Mouse (Mus musculus): ENCODE results near the gene Tcf7l2.

The Tcf7l2 gene

GRCm38 (mm10) chr19:55914614-55915211 is 173.1 kb downstream of the Tcf7l2 start:
- CTCF ChIA-PET: interaction anchor here in 2 of 4 experiments (0.6 kb wide), 2 partner anchors 326 to 347 kb away, joined by 3 to 4 read pairs; no protein-coding TSS in a partner anchor
- POLR2A ChIA-PET: interaction anchor here in 3 of 4 experiments (0.6 to 2.2 kb wide), 8 partner anchors 12 to 751 kb away, joined by 3 to 6 read pairs (median 3); no protein-coding TSS in a partner anchor

GRCm38 (mm10) chr19:55915506-55915905 is 173.9 kb downstream of the Tcf7l2 start:
- ChIA-PET POLR2A (interaction anchor here in 3 of 4 experiments (0.6 to 2.2 kb wide), 7 partner anchors 11 to 751 kb away, joined by 3 to 6 read pairs (median 4); partner anchors contain the start of gene Tcf7l2 (in 1 of the 3)), CTCF (interaction anchor here in 1 of 4 experiments (0.7 kb wide), 1 partner anchor 466 kb away, joined by 3 read pairs; no protein-coding TSS in a partner anchor)

GRCm38 (mm10) chr19:55916211-55916610 is 174.6 kb downstream of the Tcf7l2 start:
- ChIA-PET POLR2A (interaction anchor here in 2 of 4 experiments (1.6 to 2.2 kb wide), 2 partner anchors 16 to 20 kb away, joined by 4 to 6 read pairs; no protein-coding TSS in a partner anchor), CTCF (interaction anchor here in 1 of 4 experiments (0.5 kb wide), 1 partner anchor 10 kb away, joined by 6 read pairs; no protein-coding TSS in a partner anchor)

- CTCF ChIA-PET: interaction anchor here in 1 of 4 experiments (0.7 kb wide), 1 partner anchor 562 kb away, joined by 3 read pairs; no protein-coding TSS in a partner anchor
- POLR2A ChIA-PET: interaction anchor here in 1 of 4 experiments (0.7 kb wide), 2 partner anchors 16 to 1524 kb away, joined by 3 read pairs; no protein-coding TSS in a partner anchor
Observed at GRCm38 (mm10) chr19:55923789-55924426, 182.3 kb downstream of the Tcf7l2 start.

- ChIA-PET CTCF (interaction anchor here in 2 of 4 experiments (0.6 to 1.1 kb wide), 5 partner anchors 28 to 1779 kb away, joined by 3 to 10 read pairs (median 3); no protein-coding TSS in a partner anchor), POLR2A (interaction anchor here in 1 of 4 experiments (1.1 kb wide), 1 partner anchor 337 kb away, joined by 3 read pairs; no protein-coding TSS in a partner anchor)
Observed at GRCm38 (mm10) chr19:55924800-55925199, 183.2 kb downstream of the Tcf7l2 start.

GRCm38 (mm10) chr19:55925425-55925803 is 183.8 kb downstream of the Tcf7l2 start:
- CTCF ChIA-PET: interaction anchor here in 2 of 4 experiments (0.6 to 1.2 kb wide), 7 partner anchors 9 to 1780 kb away, joined by 3 to 10 read pairs (median 3); no protein-coding TSS in a partner anchor
- POLR2A ChIA-PET: interaction anchor here in 2 of 4 experiments (0.6 to 1.4 kb wide), 4 partner anchors 9 to 338 kb away, joined by 3 to 6 read pairs (median 4); no protein-coding TSS in a partner anchor

GRCm38 (mm10) chr19:55925804-55926521 is 184.3 kb downstream of the Tcf7l2 start:
- ChIA-PET CTCF (interaction anchor here in 3 of 4 experiments (0.5 to 1.2 kb wide), 6 partner anchors 10 to 788 kb away, joined by 3 to 6 read pairs (median 4); no protein-coding TSS in a partner anchor), POLR2A (interaction anchor here in 2 of 4 experiments (0.6 to 1.4 kb wide), 5 partner anchors 9 to 338 kb away, joined by 3 to 6 read pairs (median 4); no protein-coding TSS in a partner anchor)

- CTCF ChIA-PET: interaction anchor here in 1 of 4 experiments (0.7 kb wide), 1 partner anchor 553 kb away, joined by 7 read pairs; no protein-coding TSS in a partner anchor
Observed at GRCm38 (mm10) chr19:55926858-55927673, 185.4 kb downstream of the Tcf7l2 start.

GRCm38 (mm10) chr19:55927674-55928061 is 186.0 kb downstream of the Tcf7l2 start:
- CTCF ChIA-PET: no interaction called here
- POLR2A ChIA-PET: interaction anchor here in 1 of 4 experiments (0.7 to 1.0 kb wide), 2 partner anchors 10 to 209 kb away, joined by 4 to 7 read pairs; no protein-coding TSS in a partner anchor

More at GRCm38 (mm10) chr19:55926858-55927673, 185.4 kb downstream of the Tcf7l2 start:
- POLR2A ChIA-PET: interaction anchor here in 1 of 4 experiments (0.6 to 1.4 kb wide), 5 partner anchors 8 to 633 kb away, joined by 3 to 7 read pairs (median 4); no protein-coding TSS in a partner anchor

GRCm38 (mm10) chr19:55928674-55929073 is 187.1 kb downstream of the Tcf7l2 start:
- CTCF ChIA-PET: no interaction called here
- POLR2A ChIA-PET: interaction anchor here in 1 of 4 experiments (0.5 kb wide), 1 partner anchor 15 kb away, joined by 3 read pairs; no protein-coding TSS in a partner anchor

GRCm38 (mm10) chr19:55931642-55932041 is 190.0 kb downstream of the Tcf7l2 start:
- CTCF ChIA-PET: interaction anchor here in 1 of 4 experiments (1.1 to 1.3 kb wide), 2 partner anchors 23 to 599 kb away, joined by 4 to 7 read pairs; no protein-coding TSS in a partner anchor
- POLR2A ChIA-PET: interaction anchor here in 2 of 4 experiments (0.8 to 1.2 kb wide), 6 partner anchors 8 to 54 kb away, joined by 3 to 9 read pairs (median 4); no protein-coding TSS in a partner anchor

GRCm38 (mm10) chr19:55933947-55934729 is 192.5 kb downstream of the Tcf7l2 start:
- ChIA-PET POLR2A (interaction anchor here in 1 of 4 experiments (1.3 kb wide), 1 partner anchor 8 kb away, joined by 5 read pairs; no protein-coding TSS in a partner anchor), CTCF (interaction anchor here in 1 of 4 experiments (0.7 kb wide), 1 partner anchor 106 kb away, joined by 3 read pairs; no protein-coding TSS in a partner anchor)

GRCm38 (mm10) chr19:55934730-55935003 is 193.0 kb downstream of the Tcf7l2 start:
- ChIA-PET CTCF (no interaction called here), POLR2A (interaction anchor here in 1 of 4 experiments (0.6 to 1.3 kb wide), 2 partner anchors 8 to 40 kb away, joined by 3 to 5 read pairs; no protein-coding TSS in a partner anchor)

- ChIA-PET POLR2A (no interaction called here), CTCF (no interaction called here)
Observed at GRCm38 (mm10) chr19:55937026-55937425, 195.4 kb downstream of the Tcf7l2 start.

- ChIA-PET CTCF (no interaction called here), POLR2A (no interaction called here)
Observed at GRCm38 (mm10) chr19:55938254-55939046, 196.8 kb downstream of the Tcf7l2 start.

- ChIA-PET POLR2A (interaction anchor here in 1 of 4 experiments (1.2 kb wide), 1 partner anchor 8 kb away, joined by 4 read pairs; no protein-coding TSS in a partner anchor), CTCF (no interaction called here)
Observed at GRCm38 (mm10) chr19:55939090-55939489, 197.5 kb downstream of the Tcf7l2 start.
